In the genomic region with DNA sequence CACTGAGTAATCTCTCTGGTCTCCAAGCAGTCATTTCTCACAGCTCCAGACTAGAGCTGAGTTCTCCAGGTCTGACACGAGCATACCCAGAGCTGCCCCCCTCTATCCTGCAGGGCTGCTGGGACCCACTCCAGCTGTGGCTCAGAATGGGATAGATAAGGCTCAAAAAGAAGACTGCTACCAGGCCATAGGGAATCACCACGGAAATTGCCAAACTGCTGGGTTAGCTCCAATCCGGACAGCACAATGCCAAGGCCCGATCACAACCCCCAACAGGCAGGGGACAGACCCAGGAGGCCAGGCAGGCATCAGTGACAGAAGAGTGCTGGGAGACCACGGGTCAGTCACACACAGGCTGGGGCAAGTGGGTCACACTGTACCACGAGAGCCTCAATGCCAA, we compare ENCODE assay signal across 9 mouse cellular contexts. TPM values are rescaled to one million over a fixed set of nuclear protein-coding genes. Genes with fewer than 3 reads are reported as not detected.
DNase-seq lines count a peak whose midpoint lies in the region; ATAC-seq lines count a peak whose summit lies in the region.
"Had no signal": no experiment of that assay in that cellular context is flagged by ENCODE, and none has a peak within 500 bp of the region (broad histone marks: within the 10 kb centered on the region; RNA-seq: fewer than 3 reads in every experiment).

No protein-coding gene starts in this region.

- no peak overlapping the region for H3K4me3 ChIP-seq in hindbrain, embryonic 12.5 days
- no peak overlapping the region for H3K4me3 ChIP-seq in hindbrain, embryonic 14.5 days (replicated peaks; ENCODE audit: low read length)
- no peak overlapping the region for H3K4me3 ChIP-seq in midbrain, embryonic 10.5 days
- H3K4me3 ChIP-seq in midbrain, embryonic 14.5 days (replicated peaks; ENCODE audit: low read depth, low read length) = no peak overlapping the region
- no peak overlapping the region for H3K4me3 ChIP-seq in embryonic facial prominence, embryonic 15.5 days (replicated peaks)
- no peak overlapping the region for H3K4me3 ChIP-seq in neural tube, embryonic 14.5 days (ENCODE audit: low read depth, low read length)
- H3K4me3 ChIP-seq: heart, adult 2 months; liver, embryonic 15.5 days had no signal

- H3K36me3 ChIP-seq in hindbrain, embryonic 12.5 days = 0 out of 2 replicates have a peak, but pooled peaks cover 3% of the 10 kb centered on the region
- no peaks in the 10 kb centered on the region for H3K36me3 ChIP-seq in hindbrain, embryonic 14.5 days (replicated peaks; ENCODE audit: control insufficient read depth, insufficient read depth)
- peaks cover 5% of the 10 kb centered on the region for H3K36me3 ChIP-seq in midbrain, embryonic 10.5 days
- no peaks in the 10 kb centered on the region for H3K36me3 ChIP-seq in midbrain, embryonic 14.5 days (ENCODE audit: control insufficient read depth, insufficient read depth, low read length)
- H3K36me3 ChIP-seq in embryonic facial prominence, embryonic 15.5 days = no peaks in the 10 kb centered on the region
- no peaks in the 10 kb centered on the region for H3K36me3 ChIP-seq in neural tube, embryonic 14.5 days (ENCODE audit: control insufficient read depth, insufficient read depth, low read length)
- H3K36me3 ChIP-seq: liver, embryonic 15.5 days had no signal

- no peaks in the 10 kb centered on the region for H3K27me3 ChIP-seq in hindbrain, embryonic 12.5 days
- no peaks in the 10 kb centered on the region for H3K27me3 ChIP-seq in hindbrain, embryonic 14.5 days (ENCODE audit: control insufficient read depth, insufficient read depth, low read length)
- H3K27me3 ChIP-seq in midbrain, embryonic 10.5 days (ENCODE audit: low read depth, poor library complexity, severe bottlenecking) = no peaks in the 10 kb centered on the region
- no peaks in the 10 kb centered on the region for H3K27me3 ChIP-seq in midbrain, embryonic 14.5 days (ENCODE audit: control insufficient read depth, insufficient read depth, low read length)
- H3K27me3 ChIP-seq in embryonic facial prominence, embryonic 15.5 days = no peaks in the 10 kb centered on the region
- H3K27me3 ChIP-seq in neural tube, embryonic 14.5 days (ENCODE audit: control insufficient read depth, insufficient read depth, low read length) = no peaks in the 10 kb centered on the region
- H3K27me3 ChIP-seq: liver, embryonic 15.5 days had no signal

- no peaks in the 10 kb centered on the region; the same call in 1 of the 2 replicates for H3K9me3 ChIP-seq in hindbrain, embryonic 12.5 days (replicated peaks)
- H3K9me3 ChIP-seq in hindbrain, embryonic 14.5 days (ENCODE audit: control insufficient read depth, low read length) = peaks cover 4% of the 10 kb centered on the region; the same call in 1 of the 2 replicates
- peaks cover 4% of the 10 kb centered on the region; the same call in 1 of the 2 replicates for H3K9me3 ChIP-seq in midbrain, embryonic 10.5 days (replicated peaks)
- no peaks in the 10 kb centered on the region for H3K9me3 ChIP-seq in midbrain, embryonic 14.5 days (ENCODE audit: control insufficient read depth, low read length)
- no peaks in the 10 kb centered on the region for H3K9me3 ChIP-seq in embryonic facial prominence, embryonic 15.5 days (replicated peaks)
- no peaks in the 10 kb centered on the region for H3K9me3 ChIP-seq in neural tube, embryonic 14.5 days (ENCODE audit: control insufficient read depth, low read length)
- H3K9me3 ChIP-seq: liver, embryonic 15.5 days had no signal

- H3K9ac ChIP-seq in hindbrain, embryonic 12.5 days = no peak overlapping the region
- H3K9ac ChIP-seq in hindbrain, embryonic 14.5 days = no peak overlapping the region
- H3K9ac ChIP-seq in midbrain, embryonic 14.5 days (replicated peaks; ENCODE audit: low read length) = no peak overlapping the region; the same call in 1 of the 2 replicates
- H3K9ac ChIP-seq in embryonic facial prominence, embryonic 15.5 days = no peak overlapping the region
- H3K9ac ChIP-seq in neural tube, embryonic 14.5 days (replicated peaks; ENCODE audit: low read depth, low read length) = no peak overlapping the region
- H3K9ac ChIP-seq: liver, embryonic 15.5 days had no signal

- ATAC-seq in hindbrain, embryonic 12.5 days (ENCODE audit: low FRiP score) = no peak
- no peak for ATAC-seq in hindbrain, embryonic 14.5 days (ENCODE audit: low FRiP score)
- ATAC-seq in midbrain, embryonic 14.5 days (ENCODE audit: low FRiP score, low TSS enrichment) = no peak
- ATAC-seq in embryonic facial prominence, embryonic 15.5 days (ENCODE audit: insufficient number of reproducible peaks, low FRiP score, low TSS enrichment, low read depth) = no peak
- ATAC-seq in neural tube, embryonic 14.5 days (ENCODE audit: low read depth) = no peak

- 72% methylated on average over 6 of the region's 6 CpGs for WGBS in hindbrain, embryonic 12.5 days
- 56% methylated on average over 6 of the region's 6 CpGs for WGBS in hindbrain, embryonic 14.5 days
- WGBS in midbrain, embryonic 10.5 days = 67% methylated on average over 6 of the region's 6 CpGs
- WGBS in midbrain, embryonic 14.5 days = 55% methylated on average over 6 of the region's 6 CpGs
- WGBS in embryonic facial prominence, embryonic 15.5 days = 58% methylated on average over 6 of the region's 6 CpGs
- WGBS in neural tube, embryonic 14.5 days = 52% methylated on average over 6 of the region's 6 CpGs

- peaks cover 61% of the 10 kb centered on the region for H3K4me1 ChIP-seq in hindbrain, embryonic 12.5 days
- peaks cover 29% of the 10 kb centered on the region for H3K4me1 ChIP-seq in hindbrain, embryonic 14.5 days (replicated peaks; ENCODE audit: control insufficient read depth, insufficient read depth, low read length)
- peaks cover 72% of the 10 kb centered on the region for H3K4me1 ChIP-seq in midbrain, embryonic 10.5 days
- peaks cover 53% of the 10 kb centered on the region for H3K4me1 ChIP-seq in midbrain, embryonic 14.5 days (ENCODE audit: control insufficient read depth, insufficient read depth, low read length)
- H3K4me1 ChIP-seq in embryonic facial prominence, embryonic 15.5 days = peaks cover 70% of the 10 kb centered on the region
- H3K4me1 ChIP-seq in neural tube, embryonic 14.5 days (ENCODE audit: control insufficient read depth, insufficient read depth, low read length) = peaks cover 38% of the 10 kb centered on the region

- H3K4me2 ChIP-seq in hindbrain, embryonic 12.5 days (replicated peaks) = no peak overlapping the region
- H3K4me2 ChIP-seq in hindbrain, embryonic 14.5 days (replicated peaks) = no peak overlapping the region
- H3K4me2 ChIP-seq in midbrain, embryonic 14.5 days (ENCODE audit: low read length) = no peak overlapping the region
- no peak overlapping the region for H3K4me2 ChIP-seq in embryonic facial prominence, embryonic 15.5 days (replicated peaks)
- no peak overlapping the region for H3K4me2 ChIP-seq in neural tube, embryonic 14.5 days (ENCODE audit: low read depth, low read length)
- H3K4me2 ChIP-seq: liver, embryonic 15.5 days had no signal

- DNase-seq in hindbrain, embryonic 14.5 days (ENCODE audit: low spot score) = no peak
- DNase-seq in midbrain, embryonic 10.5 days (ENCODE audit: low spot score) = no peak
- no peak for DNase-seq in midbrain, embryonic 14.5 days
- DNase-seq in urinary bladder, postnatal 10 days (ENCODE audit: low spot score) = no peak
- DNase-seq: heart, adult 2 months had no signal

- peak overlapping the region; percentile 40; the same call in 1 of the 2 replicates for H3K27ac ChIP-seq in hindbrain, embryonic 12.5 days
- H3K27ac ChIP-seq in hindbrain, embryonic 14.5 days = no peak overlapping the region
- peak overlapping the region; percentile 67 for H3K27ac ChIP-seq in midbrain, embryonic 10.5 days (replicated peaks)
- no peak overlapping the region for H3K27ac ChIP-seq in midbrain, embryonic 14.5 days (replicated peaks; ENCODE audit: low read depth, low read length)
- H3K27ac ChIP-seq in embryonic facial prominence, embryonic 15.5 days (replicated peaks) = 0 out of 2 replicates have a peak overlapping the region, but pooled peaks have one; percentile 12
- 0 out of 2 replicates have a peak overlapping the region, but pooled peaks have one; percentile 39 for H3K27ac ChIP-seq in neural tube, embryonic 14.5 days (ENCODE audit: low read depth, low read length)
- H3K27ac ChIP-seq: heart, adult 2 months; liver, embryonic 15.5 days had no signal

RNA-seq across cellular contexts. Expression of gene Phf2, which starts 12.9 kb away (rescaled TPM):
- polyA plus RNA-seq in hindbrain, embryonic 12.5 days (2016; fragmentation: Nextera tagmentation; extraction: Ambion mirVana) = 10.7 and 11.3 TPM in 2 replicates
- 10.8 and 11.2 TPM in 2 replicates for polyA plus RNA-seq in hindbrain, embryonic 14.5 days (2014; fragmentation: Nextera tagmentation; extraction: Ambion mirVana)
- 6.6 and 9.3 TPM in 2 replicates for polyA plus RNA-seq in midbrain, embryonic 10.5 days (2016; fragmentation: Nextera tagmentation; extraction: Ambion mirVana)
- 12.1 and 14.3 TPM in 2 replicates for polyA plus RNA-seq in midbrain, embryonic 14.5 days (2014; fragmentation: Nextera tagmentation; extraction: Ambion mirVana)
- polyA plus RNA-seq in embryonic facial prominence, embryonic 15.5 days (2015; fragmentation: Nextera tagmentation; extraction: Ambion mirVana) = 8.6 and 10.3 TPM in 2 replicates
- 10.7 and 11.7 TPM in 2 replicates for polyA plus RNA-seq in neural tube, embryonic 14.5 days (2014; fragmentation: Nextera tagmentation; extraction: Ambion mirVana)

Comparison
In these comparisons a context has a peak if more than half of its experiments do, and no peak if none do; other contexts are left out.
1. H3K27ac ChIP-seq: peak in hindbrain, embryonic 12.5 days (single experiment), midbrain, embryonic 10.5 days (single experiment), embryonic facial prominence, embryonic 15.5 days (single experiment) and neural tube, embryonic 14.5 days (single experiment); none in hindbrain, embryonic 14.5 days (single experiment) and midbrain, embryonic 14.5 days (single experiment).